Mouse (Mus musculus) layer of hippocampus, adult 9-11 months (tissue): ENCODE data around the gene Hbb-bs.
"Not testable (repeated sequence)": the region's sequence is repeated elsewhere in the genome, so short reads cannot be mapped to it uniquely, and the experiment has no call there.

Source experiments
- DNase-seq: peaks from one replicate; pipeline ENCODE4 v3.0.0; 2022

The Hbb-bs gene

GRCm38 (mm10) chr7:103810746-103811145 lies 17.1 kb downstream of the Hbb-bs start:
- no peak for DNase-seq

GRCm38 (mm10) chr7:103810296-103810695 lies 17.6 kb downstream of the Hbb-bs start:
- no peak for DNase-seq

- DNase-seq: no peak
Measured at GRCm38 (mm10) chr7:103809801-103810155, 18.1 kb downstream of the Hbb-bs start.

GRCm38 (mm10) chr7:103808971-103809800 lies 18.7 kb downstream of the Hbb-bs start:
- DNase-seq: no peak

- DNase-seq: not testable (repeated sequence)
Measured at GRCm38 (mm10) chr7:103808120-103808519, 19.8 kb downstream of the Hbb-bs start.

- no peak for DNase-seq
Measured at GRCm38 (mm10) chr7:103806856-103807255, 21.0 kb downstream of the Hbb-bs start.

GRCm38 (mm10) chr7:103792669-103793388 lies 35.1 kb downstream of the Hbb-bs start:
- DNase-seq: no peak

- no peak for DNase-seq
Measured at GRCm38 (mm10) chr7:103791721-103792120, 36.2 kb downstream of the Hbb-bs start, which contains the start of gene Olfr67. Olfr67 (minus strand) TSS chr7:103791821.

GRCm38 (mm10) chr7:103779598-103779997 lies 48.3 kb downstream of the Hbb-bs start, which contains the start of gene Olfr68:
Olfr68 (minus strand) TSS chr7:103779698.
- DNase-seq: no peak

- DNase-seq: not testable (repeated sequence)
Measured at GRCm38 (mm10) chr7:103777652-103778051, 50.2 kb downstream of the Hbb-bs start.
